Mouse (Mus musculus) heart, postnatal 0 days (tissue): ENCODE measurements around the gene Uvrag.

Experiments used
- CTCF ChIP-seq: IDR thresholded peaks from 2 replicates; pipeline ENCODE4 v1.5.1; 2016; ENCODE audit warnings: antibody characterized with exemption, control low read depth, low read depth
- EP300 ChIP-seq: IDR thresholded peaks from 2 replicates; pipeline ENCODE4 v1.6.1; 2016; ENCODE audit warnings: antibody characterized with exemption, low read depth

GRCm38 (mm10) chr7:98897323-98897722, 243.6 kb downstream of the Uvrag start:
- TF ChIP-seq CTCF, result no peak
- no peak for TF ChIP-seq EP300
